Mouse (Mus musculus) hindbrain, embryonic 15.5 days (tissue): ENCODE measurements at regions not wholly inside any gene's neighbourhood (a gene's known extent, or its start where the extent isn't known, plus 50 kb on each side); places are given as distances from the start of the nearest gene placed in this dataset.

Source experiments
- ATAC-seq: fragments of 200-750 bp; cut with Nextera tagmentation; 2 replicates; pipeline ENCODE4 v1.8.0; 2017; ENCODE audit warnings: low read depth, moderate number of reproducible peaks, moderate TSS enrichment; ENCODE audit not compliant: low FRiP score
- H3K27ac ChIP-seq: fragments of 300-500 bp; sonication (generic); replicated peaks from 2 replicates; pipeline ENCODE4 v1.5.1; 2015; ENCODE audit warnings: mild to moderate bottlenecking, inconsistent platforms
- H3K27me3 ChIP-seq: fragments of 300-500 bp; sonication (generic); 2 replicates; pipeline ENCODE4 v1.6.1; 2015; ENCODE audit warnings: control low read depth, inconsistent platforms
- H3K36me3 ChIP-seq: fragments of 300-500 bp; sonication (generic); 2 replicates; pipeline ENCODE4 v1.6.1; 2015; ENCODE audit warnings: control low read depth, inconsistent platforms
- H3K4me1 ChIP-seq: fragments of 300-500 bp; sonication (generic); replicated peaks from 2 replicates; pipeline ENCODE4 v1.6.1; 2015; ENCODE audit warnings: control low read depth, inconsistent platforms
- H3K4me2 ChIP-seq: fragments of 300-500 bp; sonication (generic); 2 replicates; pipeline ENCODE4 v1.6.1; 2015; ENCODE audit warnings: moderate library complexity, mild to moderate bottlenecking, inconsistent platforms
- H3K4me3 ChIP-seq: fragments of 300-500 bp; sonication (generic); 2 replicates; pipeline ENCODE4 v1.5.1; 2015; ENCODE audit warnings: mild to moderate bottlenecking, inconsistent platforms
- H3K9ac ChIP-seq: fragments of 300-500 bp; sonication (generic); 2 replicates; pipeline ENCODE4 v1.6.1; 2015; ENCODE audit warnings: inconsistent platforms
- H3K9me3 ChIP-seq: fragments of 300-500 bp; sonication (generic); 2 replicates; pipeline ENCODE4 v1.6.1; 2016; ENCODE audit warnings: control low read depth, inconsistent platforms
- WGBS: fragments of 180-500 bp; shearing (Covaris S2); methylation state at CpG from one replicate; pipeline ENCODE4 v1.1.7; 2015; 5-methylcytosine and 5-hydroxymethylcytosine counted together

GRCm38 (mm10) chr13:110990677-110991076 is 264.1 kb upstream of the Actbl2 start:
- ATAC-seq: no peak
- 91% methylated on average over 2 of the region's 2 CpGs for WGBS
- H3K27me3 ChIP-seq: no peaks in the 10 kb centered on the region
- H3K4me1 ChIP-seq: no peaks in the 10 kb centered on the region
- no peaks in the 10 kb centered on the region for H3K36me3 ChIP-seq
- no peak overlapping the region for H3K27ac ChIP-seq
- H3K9me3 ChIP-seq: no peaks in the 10 kb centered on the region
- no peak overlapping the region for H3K4me3 ChIP-seq
- H3K9ac ChIP-seq: no peak overlapping the region
- H3K4me2 ChIP-seq: no peak overlapping the region

- Histone ChIP-seq H3K9ac (no peak overlapping the region), H3K4me3 (no peak overlapping the region), H3K4me2 (no peak overlapping the region), H3K36me3 (no peaks in the 10 kb centered on the region), H3K9me3 (no peaks in the 10 kb centered on the region), H3K27ac (no peak overlapping the region), H3K27me3 (no peaks in the 10 kb centered on the region), H3K4me1 (no peaks in the 10 kb centered on the region)
- no peak for ATAC-seq
- WGBS: 95% methylated on average over 2 of the region's 2 CpGs
Measured at GRCm38 (mm10) chr13:110991121-110991520, 263.7 kb upstream of the Actbl2 start.

- no peaks in the 10 kb centered on the region for H3K4me1 ChIP-seq
- 88% methylated on average over 3 of the region's 3 CpGs for WGBS
- H3K9ac ChIP-seq: no peak overlapping the region
- no peak overlapping the region for H3K4me3 ChIP-seq
- no peaks in the 10 kb centered on the region for H3K27me3 ChIP-seq
- no peaks in the 10 kb centered on the region for H3K9me3 ChIP-seq
- no peak for ATAC-seq
- no peaks in the 10 kb centered on the region for H3K36me3 ChIP-seq
- H3K4me2 ChIP-seq: no peak overlapping the region
- no peak overlapping the region for H3K27ac ChIP-seq
Measured at GRCm38 (mm10) chr13:110994596-110994995, 260.2 kb upstream of the Actbl2 start.

- ATAC-seq: no peak; the same call in 1 of the 2 replicates
- Histone ChIP-seq H3K36me3 (no peaks in the 10 kb centered on the region), H3K9me3 (no peaks in the 10 kb centered on the region), H3K4me3 (no peak overlapping the region), H3K4me1 (no peaks in the 10 kb centered on the region), H3K9ac (no peak overlapping the region), H3K4me2 (no peak overlapping the region), H3K27me3 (no peaks in the 10 kb centered on the region), H3K27ac (no peak overlapping the region)
- 53% methylated on average over 4 of the region's 4 CpGs for WGBS
Measured at GRCm38 (mm10) chr13:111002670-111003069, 252.1 kb upstream of the Actbl2 start.

- Histone ChIP-seq H3K4me3 (no peak overlapping the region), H3K27ac (no peak overlapping the region), H3K27me3 (no peaks in the 10 kb centered on the region), H3K9ac (no peak overlapping the region), H3K4me1 (no peaks in the 10 kb centered on the region), H3K9me3 (no peaks in the 10 kb centered on the region), H3K36me3 (no peaks in the 10 kb centered on the region), H3K4me2 (no peak overlapping the region)
- WGBS: 44% methylated on average over 4 of the region's 4 CpGs
- no peak for ATAC-seq
Measured at GRCm38 (mm10) chr13:111014142-111014541, 240.7 kb upstream of the Actbl2 start.

- H3K9ac ChIP-seq: no peak overlapping the region
- no peaks in the 10 kb centered on the region for H3K36me3 ChIP-seq
- no peaks in the 10 kb centered on the region for H3K27me3 ChIP-seq
- no peaks in the 10 kb centered on the region for H3K4me1 ChIP-seq
- no peak overlapping the region for H3K4me2 ChIP-seq
- H3K4me3 ChIP-seq: no peak overlapping the region
- 79% methylated on average over 2 of the region's 2 CpGs for WGBS
- ATAC-seq: no peak
- H3K9me3 ChIP-seq: no peaks in the 10 kb centered on the region
- no peak overlapping the region for H3K27ac ChIP-seq
Measured at GRCm38 (mm10) chr13:111030111-111030510, 224.7 kb upstream of the Actbl2 start.

GRCm38 (mm10) chr13:111031633-111032032 is 223.2 kb upstream of the Actbl2 start:
- WGBS: 71% methylated on average over 1 of the region's 1 CpGs
- H3K9me3 ChIP-seq: no peaks in the 10 kb centered on the region
- no peak for ATAC-seq
- H3K4me2 ChIP-seq: no peak overlapping the region
- no peak overlapping the region for H3K9ac ChIP-seq
- no peak overlapping the region for H3K4me3 ChIP-seq
- no peaks in the 10 kb centered on the region for H3K4me1 ChIP-seq
- no peak overlapping the region for H3K27ac ChIP-seq
- no peaks in the 10 kb centered on the region for H3K27me3 ChIP-seq
- no peaks in the 10 kb centered on the region for H3K36me3 ChIP-seq

- no peak overlapping the region for H3K4me3 ChIP-seq
- H3K4me1 ChIP-seq: 0 out of 2 replicates have a peak, but pooled peaks cover 5% of the 10 kb centered on the region
- no peak overlapping the region for H3K4me2 ChIP-seq
- no peaks in the 10 kb centered on the region for H3K9me3 ChIP-seq
- no peak for ATAC-seq
- no peak overlapping the region for H3K27ac ChIP-seq
- H3K36me3 ChIP-seq: no peaks in the 10 kb centered on the region
- H3K9ac ChIP-seq: no peak overlapping the region
- 77% methylated on average over 2 of the region's 2 CpGs for WGBS
- H3K27me3 ChIP-seq: no peaks in the 10 kb centered on the region
Measured at GRCm38 (mm10) chr13:111043637-111044036, 211.2 kb upstream of the Actbl2 start.

- H3K27me3 ChIP-seq: no peaks in the 10 kb centered on the region
- H3K27ac ChIP-seq: no peak overlapping the region
- ATAC-seq: no peak
- H3K9ac ChIP-seq: no peak overlapping the region
- no peak overlapping the region for H3K4me3 ChIP-seq
- H3K36me3 ChIP-seq: no peaks in the 10 kb centered on the region
- WGBS: 51% methylated on average over 10 of the region's 10 CpGs
- H3K4me2 ChIP-seq: no peak overlapping the region
- H3K9me3 ChIP-seq: no peaks in the 10 kb centered on the region
- 0 out of 2 replicates have a peak, but pooled peaks cover 5% of the 10 kb centered on the region for H3K4me1 ChIP-seq
Measured at GRCm38 (mm10) chr13:111044328-111045002, 210.3 kb upstream of the Actbl2 start.

GRCm38 (mm10) chr13:111050097-111050496 is 204.7 kb upstream of the Actbl2 start:
- Histone ChIP-seq H3K4me2 (no peak overlapping the region), H3K27me3 (no peaks in the 10 kb centered on the region), H3K9me3 (no peaks in the 10 kb centered on the region), H3K36me3 (no peaks in the 10 kb centered on the region), H3K9ac (no peak overlapping the region), H3K4me3 (no peak overlapping the region), H3K4me1 (0 out of 2 replicates have a peak, but pooled peaks cover 3% of the 10 kb centered on the region), H3K27ac (no peak overlapping the region)
- WGBS: 16% methylated on average over 6 of the region's 6 CpGs
- ATAC-seq: no peak

- ATAC-seq: no peak
Measured at GRCm38 (mm10) chr13:111055817-111056216, 199.0 kb upstream of the Actbl2 start.

GRCm38 (mm10) chr13:111087753-111088152 is 167.1 kb upstream of the Actbl2 start:
- no peaks in the 10 kb centered on the region for H3K4me1 ChIP-seq
- H3K9ac ChIP-seq: no peak overlapping the region
- no peaks in the 10 kb centered on the region for H3K27me3 ChIP-seq
- no peaks in the 10 kb centered on the region for H3K36me3 ChIP-seq
- no peak overlapping the region for H3K4me2 ChIP-seq
- H3K27ac ChIP-seq: no peak overlapping the region
- 88% methylated on average over 2 of the region's 2 CpGs for WGBS
- ATAC-seq: no peak
- H3K9me3 ChIP-seq: no peaks in the 10 kb centered on the region
- H3K4me3 ChIP-seq: no peak overlapping the region

More at GRCm38 (mm10) chr13:111055817-111056216, 199.0 kb upstream of the Actbl2 start:
- no peak overlapping the region for H3K4me2 ChIP-seq
- no peak overlapping the region for H3K27ac ChIP-seq
- H3K9me3 ChIP-seq: no peaks in the 10 kb centered on the region
- 71% methylated on average over 2 of the region's 2 CpGs for WGBS
- H3K27me3 ChIP-seq: no peaks in the 10 kb centered on the region
- H3K9ac ChIP-seq: no peak overlapping the region
- no peak overlapping the region for H3K4me3 ChIP-seq
- no peaks in the 10 kb centered on the region for H3K4me1 ChIP-seq
- no peaks in the 10 kb centered on the region for H3K36me3 ChIP-seq

- H3K36me3 ChIP-seq: no peaks in the 10 kb centered on the region
- no peaks in the 10 kb centered on the region for H3K27me3 ChIP-seq
- H3K4me3 ChIP-seq: no peak overlapping the region
- no peaks in the 10 kb centered on the region for H3K4me1 ChIP-seq
- H3K9ac ChIP-seq: no peak overlapping the region
- no peak overlapping the region for H3K4me2 ChIP-seq
- H3K27ac ChIP-seq: no peak overlapping the region
- no peaks in the 10 kb centered on the region for H3K9me3 ChIP-seq
- ATAC-seq: no peak
- 93% methylated on average over 5 of the region's 5 CpGs for WGBS
Measured at GRCm38 (mm10) chr13:111096071-111096470, 158.7 kb upstream of the Actbl2 start.
